Mouse (Mus musculus): ENCODE results near the gene Fam117b. TPM values are rescaled to one million over a fixed set of nuclear protein-coding genes. Genes with fewer than 3 reads are reported as not detected.

Fam117b gene
- total and polyA plus RNA-seq, 3 experiments = 6.4 to 11.4 (median 8.8) TPM

DNA sequence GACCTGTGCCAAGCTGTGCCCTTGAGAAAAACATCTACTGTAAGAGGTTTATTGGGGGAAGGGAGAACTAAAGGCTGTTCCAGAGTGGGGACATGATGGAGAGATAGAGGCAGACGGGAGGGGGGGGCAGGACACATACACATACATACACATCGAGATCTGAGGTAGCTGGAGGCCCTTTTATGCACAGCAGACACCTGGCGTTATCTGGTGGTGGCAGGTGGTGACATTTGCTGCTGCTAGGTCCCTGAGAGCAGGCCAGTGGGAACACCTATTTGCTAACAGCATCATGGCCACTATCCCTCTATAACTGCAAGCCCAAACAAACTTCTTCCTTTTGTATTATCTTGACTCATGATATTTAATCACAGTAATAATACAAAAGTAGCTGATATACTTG is 44.4 kb downstream of the Fam117b start:
- Histone ChIP-seq H3K4me2 (ENCODE audit: insufficient read depth, low read depth, poor library complexity, severe bottlenecking) (no peak overlapping the region), H3K36me3 (replicated peaks in 1 of 2; ENCODE audit: control insufficient read depth in 1 of 2, insufficient read depth in 1 of 2, low read length in 1 of 2) (peaks cover 0 to 18% of the 10 kb centered on the region in 2 experiments), H3K27ac (ENCODE audit: insufficient read depth, low read depth) (no peak overlapping the region), H3K9me3 (replicated peaks; ENCODE audit: low read length) (no peaks in the 10 kb centered on the region), H3K79me2 (replicated peaks; ENCODE audit: control insufficient read depth, extremely low read depth, insufficient read depth, poor library complexity, severe bottlenecking) (no peaks in the 10 kb centered on the region), H3K4me3 (replicated peaks in 1 of 3; ENCODE audit: low read depth in 2 of 3, low read length in 2 of 3, poor library complexity in 1 of 3) (no peak overlapping the region), H3K4me1 (ENCODE audit: control insufficient read depth in 1 of 2, insufficient read depth in 2 of 2) (no peaks in the 10 kb centered on the region), H3K27me3 (replicated peaks) (no peaks in the 10 kb centered on the region), H3K9ac (ENCODE audit: insufficient read depth, low read depth) (no peak overlapping the region)
- no peak for DNase-seq (ENCODE audit: extremely low read depth)
- dilution Hi-C loops (cut with MboI; ENCODE audit: extremely low pct_ligation_motif_present, extremely low pct_unique_long_range_greater_than_20kb, low sequenced_read_pairs) = no loop called here
- TF ChIP-seq GABPA (IDR thresholded peaks at IDR 0.05; ENCODE audit: insufficient replicate concordance, low read depth, low read length) (no peak), SIN3A (IDR thresholded peaks at IDR 0.05; ENCODE audit: low read length) (no peak), USF1 (IDR thresholded peaks at IDR 0.05; ENCODE audit: low read depth, low read length) (no peak), CHD2 (IDR thresholded peaks at IDR 0.05; ENCODE audit: low read length) (no peak), HCFC1 (IDR thresholded peaks at IDR 0.05; ENCODE audit: low read depth, low read length) (no peak), TBP (conservative IDR thresholded peaks at IDR 0.05; ENCODE audit: low read depth, low read length) (no peak), CHD1 (IDR thresholded peaks at IDR 0.05; ENCODE audit: low read depth, low read length) (no peak), IRF4 (IDR thresholded peaks at IDR 0.05; ENCODE audit: low read depth, low read length) (no peak), ZKSCAN1 (IDR thresholded peaks at IDR 0.05; ENCODE audit: borderline replicate concordance, low read depth, low read length) (no peak)
- in situ Hi-C loops (cut with MboI; ENCODE audit: low pct_ligation_motif_present, low pct_unique_long_range_greater_than_20kb, low sequenced_read_pairs) = no loop called here

DNA sequence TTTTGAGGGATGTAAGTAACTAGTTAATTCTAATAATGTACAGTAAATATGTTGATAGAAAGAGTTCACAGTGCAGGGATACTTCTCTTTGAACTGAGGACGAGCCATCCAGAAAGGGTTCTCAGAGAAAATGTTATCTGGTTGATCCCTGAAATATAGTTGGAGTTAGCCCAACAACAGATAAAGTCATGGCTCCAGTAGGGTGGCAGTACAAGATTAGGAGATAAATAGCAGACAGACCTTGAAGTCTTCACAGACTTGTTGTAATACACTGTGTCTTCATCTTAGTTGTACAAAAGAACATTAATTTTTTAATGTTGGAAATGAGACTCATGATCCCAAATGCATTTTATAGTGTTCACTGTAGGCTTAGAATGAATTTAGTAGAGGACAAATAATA is 47.1 kb downstream of the Fam117b start:
- no peak for DNase-seq (ENCODE audit: extremely low read depth)
- TF ChIP-seq JUN (IDR thresholded peaks at IDR 0.05; ENCODE audit: insufficient read depth, low read depth, low read length) = no peak
- no peak for TF ChIP-seq USF1 (IDR thresholded peaks at IDR 0.05; ENCODE audit: low read depth, low read length)
- TF ChIP-seq E2F4 (IDR thresholded peaks at IDR 0.05; ENCODE audit: insufficient replicate concordance, low read depth, low read length) = no peak
- no peak overlapping the region for H3K9ac ChIP-seq (ENCODE audit: insufficient read depth, low read depth)
- no peak overlapping the region for H3K27ac ChIP-seq (ENCODE audit: insufficient read depth, low read depth)
- H3K4me2 ChIP-seq (ENCODE audit: insufficient read depth, low read depth, poor library complexity, severe bottlenecking) = no peak overlapping the region
- no peaks in the 10 kb centered on the region for H3K79me2 ChIP-seq (replicated peaks; ENCODE audit: control insufficient read depth, extremely low read depth, insufficient read depth, poor library complexity, severe bottlenecking)
- no peaks in the 10 kb centered on the region for H3K9me3 ChIP-seq (replicated peaks; ENCODE audit: low read length)
- dilution Hi-C loops (cut with MboI; ENCODE audit: extremely low pct_ligation_motif_present, extremely low pct_unique_long_range_greater_than_20kb, low sequenced_read_pairs) (no loop called here), in situ Hi-C loops (cut with MboI; ENCODE audit: low pct_ligation_motif_present, low pct_unique_long_range_greater_than_20kb, low sequenced_read_pairs) (no loop called here)
- H3K4me3 ChIP-seq (replicated peaks in 1 of 3; ENCODE audit: low read depth in 2 of 3, low read length in 2 of 3, poor library complexity in 1 of 3) = no peak overlapping the region
- no peaks in the 10 kb centered on the region for H3K27me3 ChIP-seq (replicated peaks)
- no peaks in the 10 kb centered on the region for H3K4me1 ChIP-seq (ENCODE audit: control insufficient read depth in 1 of 2, insufficient read depth in 2 of 2)
- peaks cover 0 to 18% of the 10 kb centered on the region in 2 experiments for H3K36me3 ChIP-seq (replicated peaks in 1 of 2; ENCODE audit: control insufficient read depth in 1 of 2, insufficient read depth in 1 of 2, low read length in 1 of 2)

DNA sequence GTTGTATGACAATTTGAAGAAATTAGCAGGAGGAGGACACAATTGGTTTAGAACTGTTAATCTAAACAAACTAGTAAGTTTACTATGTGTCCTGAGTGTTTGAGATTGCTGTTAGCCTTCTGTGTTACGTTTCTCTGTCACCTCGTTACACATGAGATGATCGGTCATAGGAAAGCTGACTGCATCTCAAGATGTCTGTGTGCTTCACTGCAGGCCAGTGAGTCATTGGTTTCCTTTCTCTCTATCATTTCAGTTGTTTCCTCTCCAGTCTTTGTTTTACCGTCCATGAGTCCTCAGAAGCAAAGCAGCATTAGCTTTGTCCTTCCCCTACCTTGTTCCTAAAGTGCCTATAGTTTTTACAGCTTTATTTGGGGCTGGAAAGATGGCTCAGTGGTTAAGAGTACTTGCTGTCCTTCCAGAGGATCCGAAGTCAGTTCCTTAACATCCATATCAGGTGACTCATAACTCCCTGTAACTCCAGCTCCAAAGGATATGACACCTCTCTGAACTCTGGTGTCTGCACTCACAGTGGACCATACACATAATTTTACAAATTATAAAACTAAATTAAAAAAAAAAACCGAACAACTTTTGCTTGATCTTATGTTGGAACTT is 53.5 kb downstream of the Fam117b start:
- TF ChIP-seq CHD2 (IDR thresholded peaks at IDR 0.05; ENCODE audit: low read length) (no peak), MXI1 (IDR thresholded peaks at IDR 0.05; ENCODE audit: low read depth, low read length) (no peak), GABPA (IDR thresholded peaks at IDR 0.05; ENCODE audit: insufficient replicate concordance, low read depth, low read length) (no peak), MAFK (IDR thresholded peaks at IDR 0.05; ENCODE audit: insufficient replicate concordance, low read length) (no peak), ETS1 (conservative IDR thresholded peaks at IDR 0.05; ENCODE audit: low read depth, low read length) (no peak)
- Histone ChIP-seq H3K4me1 (ENCODE audit: control insufficient read depth in 1 of 2, insufficient read depth in 2 of 2) (no peaks in the 10 kb centered on the region), H3K9ac (ENCODE audit: insufficient read depth, low read depth) (no peak overlapping the region), H3K36me3 (replicated peaks in 1 of 2; ENCODE audit: control insufficient read depth in 1 of 2, insufficient read depth in 1 of 2, low read length in 1 of 2) (peaks cover 0 to 37% of the 10 kb centered on the region in 2 experiments), H3K27me3 (replicated peaks) (no peaks in the 10 kb centered on the region), H3K4me2 (ENCODE audit: insufficient read depth, low read depth, poor library complexity, severe bottlenecking) (no peak overlapping the region), H3K79me2 (replicated peaks; ENCODE audit: control insufficient read depth, extremely low read depth, insufficient read depth, poor library complexity, severe bottlenecking) (no peaks in the 10 kb centered on the region), H3K4me3 (replicated peaks in 1 of 3; ENCODE audit: low read depth in 2 of 3, low read length in 2 of 3, poor library complexity in 1 of 3) (no peak overlapping the region), H3K9me3 (replicated peaks; ENCODE audit: low read length) (no peaks in the 10 kb centered on the region), H3K27ac (ENCODE audit: insufficient read depth, low read depth) (no peak overlapping the region)
- in situ Hi-C loops (cut with MboI; ENCODE audit: low pct_ligation_motif_present, low pct_unique_long_range_greater_than_20kb, low sequenced_read_pairs) (no loop called here), dilution Hi-C loops (cut with MboI; ENCODE audit: extremely low pct_ligation_motif_present, extremely low pct_unique_long_range_greater_than_20kb, low sequenced_read_pairs) (no loop called here)
- no peak for DNase-seq (ENCODE audit: extremely low read depth)
